In genomic region chr4:78142767-78143148, GRCm38 (mm10) we compare ENCODE assay signal across 15 mouse cellular contexts.
"Had no signal": no experiment of that assay in that cellular context is flagged by ENCODE, and none has a peak within 500 bp of the region (broad histone marks: within the 10 kb centered on the region; RNA-seq: fewer than 3 reads in every experiment).

No protein-coding gene starts in this region.

- H3K9me3 ChIP-seq: liver, embryonic 13.5 days; megakaryocyte, embryonic 14.5 days; midbrain, embryonic 10.5 days; midbrain, embryonic 15.5 days; stomach, embryonic 15.5 days had no signal

- H3K27ac ChIP-seq: kidney, postnatal 0 days; liver, embryonic 13.5 days; midbrain, embryonic 10.5 days; midbrain, embryonic 15.5 days; stomach, embryonic 15.5 days had no signal

- H3K4me1 ChIP-seq: liver, embryonic 13.5 days; megakaryocyte, embryonic 14.5 days; midbrain, embryonic 10.5 days; stomach, embryonic 15.5 days had no signal

- H3K9ac ChIP-seq: liver, embryonic 13.5 days; midbrain, embryonic 15.5 days; stomach, embryonic 15.5 days had no signal

- ATAC-seq: intestine, postnatal 0 days had no signal

- H3K36me3 ChIP-seq: liver, embryonic 13.5 days; midbrain, embryonic 10.5 days; midbrain, embryonic 15.5 days; stomach, embryonic 15.5 days had no signal

- H3K27me3 ChIP-seq: liver, embryonic 13.5 days; megakaryocyte, embryonic 14.5 days; midbrain, embryonic 15.5 days; stomach, embryonic 15.5 days had no signal

- H3K4me3 ChIP-seq: liver, embryonic 13.5 days; megakaryocyte, embryonic 14.5 days; midbrain, embryonic 10.5 days; midbrain, embryonic 15.5 days; stomach, embryonic 15.5 days had no signal

- DNase-seq: kidney, adult 2 months; kidney, postnatal 36 days; liver, embryonic 13.5 days; lung, adult 2 months; lung, postnatal 36 days; retina, postnatal 1 day; right cerebral cortex, postnatal 25 days; spleen, adult 18-20 months; thymus, postnatal 25 days had no signal

- H3K4me2 ChIP-seq: liver, embryonic 13.5 days; midbrain, embryonic 15.5 days; stomach, embryonic 15.5 days had no signal
